Mouse (Mus musculus) hindbrain, postnatal 0 days (tissue): ENCODE results near the gene Shank2. TPM values are rescaled to one million over a fixed set of nuclear protein-coding genes. Genes with fewer than 3 reads are reported as not detected.

ENCODE experiments used
- ATAC-seq: fragments of 200-750 bp; cut with Nextera tagmentation; 2 replicates; pipeline ENCODE4 v1.8.0; 2017; ENCODE audit warnings: mild to moderate bottlenecking, moderate TSS enrichment, moderate library complexity
- DNase-seq: peaks from one replicate; pipeline ENCODE4 v3.0.0-alpha.2; 2015; ENCODE audit warnings: low spot score
- H3K27ac ChIP-seq: fragments of 300-500 bp; sonication (generic); 2 replicates; pipeline ENCODE4 v1.5.1; 2014; ENCODE audit warnings: mild to moderate bottlenecking
- H3K27me3 ChIP-seq: fragments of 300-500 bp; sonication (generic); 2 replicates; pipeline ENCODE4 v1.6.1; 2014; ENCODE audit warnings: low read length, mixed read lengths; ENCODE audit not compliant: insufficient read depth
- H3K36me3 ChIP-seq: fragments of 300-500 bp; sonication (generic); 2 replicates; pipeline ENCODE4 v1.6.1; 2014; ENCODE audit warnings: low read length, mixed read lengths; ENCODE audit not compliant: insufficient read depth
- H3K4me1 ChIP-seq: fragments of 300-500 bp; sonication (generic); 2 replicates; pipeline ENCODE4 v1.6.1; 2014; ENCODE audit warnings: antibody characterized with exemption, low read length, mixed read lengths; ENCODE audit not compliant: insufficient read depth
- H3K4me2 ChIP-seq: fragments of 300-500 bp; sonication (generic); 2 replicates; pipeline ENCODE4 v1.6.1; 2014; ENCODE audit warnings: low read depth, mild to moderate bottlenecking, low read length, moderate library complexity, mixed read lengths
- H3K4me3 ChIP-seq: fragments of 300-500 bp; sonication (generic); 2 replicates; pipeline ENCODE4 v1.5.1; 2014; ENCODE audit warnings: low read length
- H3K9ac ChIP-seq: fragments of 300-500 bp; sonication (generic); replicated peaks from 2 replicates; pipeline ENCODE4 v1.6.1; 2014; ENCODE audit warnings: mild to moderate bottlenecking, low read length, moderate library complexity, mixed read lengths
- H3K9me3 ChIP-seq: fragments of 300-500 bp; sonication (generic); 2 replicates; pipeline ENCODE4 v1.6.1; 2016; ENCODE audit warnings: low read length, mixed read lengths
- CTCF ChIP-seq: IDR thresholded peaks from 2 replicates; pipeline ENCODE4 v1.5.1; 2016; ENCODE audit warnings: antibody characterized with exemption, control low read depth, low read depth
- WGBS: fragments of 180-500 bp; shearing (Covaris S2); extraction: QIAGEN DNeasy Blood & Tissue Kit; methylation state at CpG from one replicate; pipeline ENCODE4 v1.1.7; 2014; 5-methylcytosine and 5-hydroxymethylcytosine counted together
- polyA plus RNA-seq: library from polyadenylated mRNA; unstranded; fragments of >200 nt; fragmentation: Nextera tagmentation; extraction: Ambion mirVana; gene quantifications from 2 replicates; pipeline ENCODE4 v1.2.1, GENCODE M21; 2015
- total RNA-seq: library from RNA; depleted of rRNA; stranded (reverse); fragments of >200 nt; gene quantifications from 2 replicates; pipeline ENCODE4 v1.2.3, GENCODE M21; 2014

Shank2 gene
- total and polyA plus RNA-seq, 2 experiments from 2014 or later = 8.4 to 28.0 TPM

DNA sequence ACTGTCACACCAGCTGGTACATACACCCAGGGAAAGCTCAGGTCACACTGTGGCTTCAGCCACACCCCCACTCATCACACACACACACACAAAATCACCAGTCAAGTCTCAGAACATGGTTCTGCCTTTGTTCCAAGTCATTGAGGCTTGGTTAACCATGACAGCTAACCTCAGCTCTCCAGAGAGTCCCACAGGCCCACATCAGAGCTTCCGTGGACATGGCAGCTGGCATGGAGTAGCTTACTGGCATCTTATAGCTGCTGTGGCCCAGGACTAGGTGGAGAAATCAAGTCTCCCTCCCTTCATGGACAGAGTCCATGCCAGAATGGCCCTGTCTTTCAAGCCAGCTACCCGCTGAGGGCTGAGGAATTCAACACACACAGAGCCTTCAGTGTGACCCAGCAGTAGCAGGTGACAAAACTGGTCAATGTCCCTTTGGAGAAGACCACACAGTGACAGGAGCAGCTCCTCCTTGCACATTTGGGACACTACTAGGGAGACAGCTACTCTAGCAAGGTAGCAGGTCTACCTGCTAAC is 406.8 kb downstream of the Shank2 start:
- H3K27ac ChIP-seq = no peak overlapping the region
- no peaks in the 10 kb centered on the region for H3K4me1 ChIP-seq
- no peaks in the 10 kb centered on the region for H3K9me3 ChIP-seq
- DNase-seq (peak; percentile 57), ATAC-seq (peak; percentile 57)
- H3K9ac ChIP-seq = no peak overlapping the region
- no peak for TF ChIP-seq CTCF
- no peak overlapping the region for H3K4me3 ChIP-seq
- H3K4me2 ChIP-seq = no peak overlapping the region
- H3K27me3 ChIP-seq = no peaks in the 10 kb centered on the region
- no peaks in the 10 kb centered on the region; the same call in 1 of the 2 replicates for H3K36me3 ChIP-seq
- 47% methylated on average over 2 of the region's 2 CpGs for WGBS

DNA sequence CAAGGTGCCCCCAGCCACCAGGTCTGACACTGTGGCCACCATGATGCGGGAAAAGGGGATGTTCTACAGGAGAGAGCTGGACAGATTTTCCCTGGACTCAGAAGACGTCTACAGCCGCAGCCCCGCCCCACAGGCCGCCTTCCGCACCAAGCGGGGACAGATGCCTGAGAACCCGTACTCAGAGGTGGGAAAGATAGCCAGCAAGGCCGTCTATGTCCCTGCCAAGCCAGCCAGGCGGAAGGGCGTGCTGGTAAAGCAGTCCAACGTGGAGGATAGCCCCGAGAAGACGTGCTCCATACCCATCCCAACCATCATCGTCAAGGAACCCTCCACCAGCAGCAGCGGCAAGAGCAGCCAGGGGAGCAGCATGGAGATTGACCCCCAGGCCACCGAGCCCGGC is 408.0 kb downstream of the Shank2 start:
- WGBS = 74% methylated on average over 18 of the region's 18 CpGs
- no peaks in the 10 kb centered on the region for H3K4me1 ChIP-seq
- no peak overlapping the region for H3K27ac ChIP-seq
- no peaks in the 10 kb centered on the region for H3K27me3 ChIP-seq
- DNase-seq (no peak), ATAC-seq (no peak)
- H3K9me3 ChIP-seq = no peaks in the 10 kb centered on the region
- no peak overlapping the region for H3K9ac ChIP-seq
- no peak overlapping the region for H3K4me2 ChIP-seq
- no peaks in the 10 kb centered on the region; the same call in 1 of the 2 replicates for H3K36me3 ChIP-seq
- H3K4me3 ChIP-seq = no peak overlapping the region
- TF ChIP-seq CTCF = no peak

DNA sequence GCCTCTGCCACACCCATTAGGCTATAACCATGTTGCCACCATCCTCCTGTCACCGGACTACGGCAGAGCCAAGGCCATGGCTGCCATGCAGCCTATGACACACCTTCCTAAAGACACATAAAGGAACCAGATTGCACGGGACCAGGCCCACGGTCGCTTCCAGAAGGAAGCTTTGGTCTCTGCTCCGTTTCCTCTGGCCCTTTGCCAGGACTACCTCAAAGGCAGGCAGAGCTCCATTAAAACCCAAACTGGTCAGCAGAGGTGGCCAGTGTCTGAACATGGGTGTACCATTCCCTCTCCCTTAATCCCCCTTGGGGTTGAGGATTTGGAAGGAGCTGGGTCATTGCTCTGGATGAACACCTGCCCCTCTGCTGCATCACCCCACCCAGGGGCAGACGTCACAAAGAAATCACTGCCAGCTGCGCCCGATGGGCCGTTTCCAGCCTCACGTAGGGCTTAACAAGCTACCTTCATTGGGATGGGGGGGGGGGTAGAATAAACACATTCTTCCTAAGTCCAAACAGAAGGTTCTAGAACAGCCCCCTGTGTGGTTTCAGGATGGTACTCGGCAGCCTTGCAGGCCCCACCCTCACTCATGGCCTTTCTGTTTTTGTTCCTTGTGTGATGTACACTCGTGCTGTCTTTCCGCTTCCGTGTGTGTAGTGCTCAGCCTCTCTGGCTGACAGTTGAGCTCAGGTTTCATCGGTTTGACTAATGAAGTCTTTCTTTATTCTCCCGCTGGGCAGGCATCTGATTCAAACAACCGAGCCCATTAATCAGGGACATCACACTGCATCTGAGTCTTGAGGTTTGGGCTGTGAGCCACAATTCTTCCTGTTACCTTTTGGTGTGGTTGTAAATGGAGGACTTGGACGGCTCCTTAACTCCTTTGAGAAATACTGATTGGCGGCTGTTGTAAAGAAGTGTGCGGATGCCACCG is 410.5 kb downstream of the Shank2 start:
- 36% methylated on average over 22 of the region's 22 CpGs for WGBS
- H3K27ac ChIP-seq = peak overlapping the region; percentile 45; the same call in 1 of the 2 replicates
- no peak overlapping the region for H3K4me3 ChIP-seq
- DNase-seq (peak; percentile 73), ATAC-seq (no peak)
- no peaks in the 10 kb centered on the region; the same call in 1 of the 2 replicates for H3K36me3 ChIP-seq
- H3K27me3 ChIP-seq = no peaks in the 10 kb centered on the region
- TF ChIP-seq CTCF = no peak
- no peak overlapping the region for H3K4me2 ChIP-seq
- peaks cover 7% of the 10 kb centered on the region; the same call in 1 of the 2 replicates for H3K4me1 ChIP-seq
- H3K9ac ChIP-seq = no peak overlapping the region
- no peaks in the 10 kb centered on the region for H3K9me3 ChIP-seq

DNA sequence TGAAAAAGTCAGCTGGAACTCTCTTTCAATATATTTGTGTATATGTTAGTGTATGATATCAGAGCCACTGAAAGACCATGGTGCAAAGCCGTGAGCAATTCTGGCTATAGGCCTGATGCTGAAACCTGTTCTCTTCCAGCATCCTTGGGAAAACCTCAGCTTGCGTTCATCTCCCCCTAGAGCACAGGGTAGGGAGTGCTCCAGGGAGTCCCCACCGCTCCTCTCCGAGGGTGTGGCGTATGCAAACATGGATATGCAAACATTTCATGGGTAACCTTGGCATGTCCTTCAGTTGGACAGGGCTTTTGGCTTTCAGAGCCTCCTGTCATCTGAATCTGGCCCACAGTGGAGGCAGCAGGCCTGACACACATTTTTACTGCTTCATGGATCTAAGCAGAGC is 412.9 kb downstream of the Shank2 start:
- Histone ChIP-seq H3K4me1 (peaks cover 24% of the 10 kb centered on the region), H3K9me3 (no peaks in the 10 kb centered on the region), H3K36me3 (no peaks in the 10 kb centered on the region; the same call in 1 of the 2 replicates), H3K9ac (no peak overlapping the region), H3K4me2 (no peak overlapping the region), H3K27ac (no peak overlapping the region), H3K27me3 (no peaks in the 10 kb centered on the region), H3K4me3 (no peak overlapping the region)
- DNase-seq = no peak
- WGBS = 76% methylated on average over 5 of the region's 5 CpGs
- no peak for ATAC-seq
- TF ChIP-seq CTCF = peak; percentile 42

DNA sequence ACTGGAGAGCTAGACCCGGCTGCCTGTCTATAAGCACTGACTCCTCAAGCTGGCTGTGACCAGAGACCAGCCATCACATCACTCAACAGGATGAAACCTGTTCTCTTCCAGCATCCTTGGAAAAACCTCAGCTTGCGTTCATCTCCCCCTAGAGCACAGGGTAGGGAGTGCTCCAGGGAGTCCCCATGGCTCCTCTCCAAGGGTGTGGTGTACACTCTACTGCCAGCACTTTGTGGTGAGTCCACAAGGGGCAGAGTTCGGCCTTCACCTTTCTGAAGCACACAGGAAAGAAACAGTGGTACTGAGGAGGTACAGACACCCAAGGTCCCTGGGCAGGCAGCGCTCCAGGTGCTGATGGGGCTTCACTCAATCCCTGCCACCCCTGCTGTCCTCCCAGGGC is 414.1 kb downstream of the Shank2 start:
- no peaks in the 10 kb centered on the region; the same call in 1 of the 2 replicates for H3K36me3 ChIP-seq
- ATAC-seq (0 out of 2 replicates have a peak, but pooled peaks have one; percentile 15), DNase-seq (peak; percentile 40)
- no peak overlapping the region for H3K4me2 ChIP-seq
- H3K9me3 ChIP-seq = no peaks in the 10 kb centered on the region
- peak; percentile 54 for TF ChIP-seq CTCF
- peaks cover 24% of the 10 kb centered on the region for H3K4me1 ChIP-seq
- WGBS = 89% methylated on average over 4 of the region's 4 CpGs
- H3K9ac ChIP-seq = no peak overlapping the region
- no peak overlapping the region for H3K4me3 ChIP-seq
- H3K27ac ChIP-seq = no peak overlapping the region
- H3K27me3 ChIP-seq = no peaks in the 10 kb centered on the region

DNA sequence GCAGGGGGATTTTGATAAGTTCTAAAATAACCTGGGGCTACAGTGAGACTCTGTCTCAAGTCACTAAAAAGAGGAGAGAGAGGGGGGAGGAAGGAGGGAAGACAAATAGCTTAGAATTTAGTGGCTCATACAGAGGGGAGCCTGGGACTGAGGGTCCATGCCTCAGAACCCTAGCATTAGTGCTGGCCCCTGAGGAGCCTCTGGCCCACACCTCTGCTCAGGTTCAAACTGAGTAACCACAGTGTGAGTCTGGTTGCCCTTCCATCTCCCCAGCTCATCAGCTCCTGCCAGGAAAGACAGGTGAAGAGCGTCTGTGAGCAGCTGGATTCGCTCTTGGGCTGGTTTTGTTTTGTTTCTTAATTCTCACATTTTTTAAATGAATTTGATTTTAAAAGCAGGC is 415.5 kb downstream of the Shank2 start:
- Histone ChIP-seq H3K4me1 (peaks cover 24% of the 10 kb centered on the region), H3K4me2 (peak overlapping the region; percentile 38), H3K9me3 (no peaks in the 10 kb centered on the region), H3K27me3 (no peaks in the 10 kb centered on the region), H3K9ac (no peak overlapping the region; the same call in 1 of the 2 replicates), H3K36me3 (no peaks in the 10 kb centered on the region), H3K27ac (peak overlapping the region; percentile 67), H3K4me3 (no peak overlapping the region)
- 27% methylated on average over 2 of the region's 2 CpGs for WGBS
- DNase-seq (no peak), ATAC-seq (0 out of 2 replicates have a peak, but pooled peaks have one; percentile 28)
- no peak for TF ChIP-seq CTCF
